Mouse (Mus musculus) MEL (cell line): ENCODE data around the gene Cnpy3. TPM values are rescaled to one million over a fixed set of nuclear protein-coding genes. Genes with fewer than 3 reads are reported as not detected.

Experiments used
- DNase-seq: peaks from one replicate; pipeline ENCODE4 v3.0.0; 2011; ENCODE audit warnings: low read depth, low spot score
- H3K27ac ChIP-seq: 2 replicates; pipeline ENCODE4 v1.5.1; 2012; ENCODE audit warnings: low read depth, mild to moderate bottlenecking, control low read depth, low read length, moderate library complexity; ENCODE audit not compliant: control insufficient read depth
- H3K27me3 ChIP-seq, 2 experiments: fragments of 150-350 bp in 1 of 2; sonication (generic) in 1 of 2; 2 replicates each; pipeline ENCODE4 v1.6.1; 2012; ENCODE audit warnings: low read length in 2 of 2, mild to moderate bottlenecking in 2 of 2, improper control_type of control experiment in 1 of 2, moderate library complexity in 1 of 2; ENCODE audit not compliant: insufficient read depth in 2 of 2, control insufficient read depth in 1 of 2
- H3K36me3 ChIP-seq, 2 experiments: 2 replicates each; pipeline ENCODE4 v1.6.1; 2012 to 2014; ENCODE audit warnings: low read length in 2 of 2, improper control_type of control experiment in 1 of 2, inconsistent platforms in 1 of 2, mild to moderate bottlenecking in 1 of 2; ENCODE audit not compliant: insufficient read depth in 2 of 2, control insufficient read depth in 1 of 2
- H3K4me1 ChIP-seq, 2 experiments: fragments of 150-350 bp in 1 of 2; sonication (generic) in 1 of 2; 2 replicates each; pipeline ENCODE4 v1.6.1; 2012; ENCODE audit warnings: low read length in 2 of 2, improper control_type of control experiment in 1 of 2, mild to moderate bottlenecking in 1 of 2; ENCODE audit not compliant: insufficient read depth in 2 of 2, control insufficient read depth in 1 of 2
- H3K4me3 ChIP-seq, 2 experiments: fragments of 150-350 bp in 1 of 2; sonication (generic) in 1 of 2; 2 replicates each; pipeline ENCODE4 v1.5.1; 2012; ENCODE audit warnings: low read depth in 2 of 2, low read length in 2 of 2, mild to moderate bottlenecking in 2 of 2, moderate library complexity in 2 of 2, control low read depth in 1 of 2, improper control_type of control experiment in 1 of 2; ENCODE audit not compliant: control insufficient read depth in 1 of 2, insufficient read depth in 1 of 2
- H3K79me2 ChIP-seq: 2 replicates; pipeline ENCODE4 v1.6.1; 2012; ENCODE audit warnings: mild to moderate bottlenecking, low read length, moderate library complexity; ENCODE audit not compliant: control insufficient read depth, poor library complexity, insufficient read depth
- H3K9ac ChIP-seq: 2 replicates; pipeline ENCODE4 v1.6.1; 2012; ENCODE audit warnings: low read depth, mild to moderate bottlenecking, control low read depth, low read length, moderate library complexity; ENCODE audit not compliant: control insufficient read depth, poor library complexity, severe bottlenecking
- H3K9me3 ChIP-seq: fragments of 150-350 bp; sonication (generic); replicated peaks from 2 replicates; pipeline ENCODE4 v1.6.1; 2012; ENCODE audit warnings: mild to moderate bottlenecking, low read length, improper control_type of control experiment, moderate library complexity; ENCODE audit not compliant: insufficient read depth
- CHD2 ChIP-seq: IDR thresholded peaks from 2 replicates; pipeline ENCODE4 v1.6.1; 2011; ENCODE audit warnings: low read length, improper control_type of control experiment
- E2F4 ChIP-seq: IDR thresholded peaks from 2 replicates; pipeline ENCODE4 v1.6.1; 2011; ENCODE audit warnings: low read depth, low read length, improper control_type of control experiment, borderline replicate concordance
- ETS1 ChIP-seq: IDR thresholded peaks from 2 replicates; pipeline ENCODE4 v1.6.1; 2012; ENCODE audit warnings: low read depth, mild to moderate bottlenecking, inconsistent platforms, low read length, improper control_type of control experiment, moderate library complexity
- GATA1 ChIP-seq: IDR thresholded peaks from 2 replicates; pipeline ENCODE4 v1.6.1; 2011; ENCODE audit warnings: low read depth, low read length, improper control_type of control experiment
- HCFC1 ChIP-seq: IDR thresholded peaks from 2 replicates; pipeline ENCODE4 v1.6.1; 2012; ENCODE audit warnings: low read depth, mild to moderate bottlenecking, inconsistent platforms, low read length, improper control_type of control experiment, moderate library complexity
- KAT2A ChIP-seq: conservative IDR thresholded peaks from 2 replicates; pipeline ENCODE4 v1.6.1; 2012; ENCODE audit warnings: low read depth, low read length, improper control_type of control experiment, inconsistent platforms
- MAX ChIP-seq: IDR thresholded peaks from 2 replicates; pipeline ENCODE4 v1.6.1; 2011; ENCODE audit warnings: low read length, improper control_type of control experiment
- MAZ ChIP-seq: IDR thresholded peaks from 2 replicates; pipeline ENCODE4 v1.6.1; 2012; ENCODE audit warnings: low read depth, mild to moderate bottlenecking, inconsistent platforms, low read length, improper control_type of control experiment
- MEF2A ChIP-seq: IDR thresholded peaks from 2 replicates; pipeline ENCODE4 v1.6.1; 2014; ENCODE audit warnings: low read depth, mild to moderate bottlenecking, inconsistent platforms, low read length, improper control_type of control experiment; ENCODE audit not compliant: poor library complexity, insufficient replicate concordance, severe bottlenecking; ENCODE audit errors: extremely low read depth
- MXI1 ChIP-seq: IDR thresholded peaks from 2 replicates; pipeline ENCODE4 v1.6.1; 2011; ENCODE audit warnings: mild to moderate bottlenecking, low read depth, low read length, improper control_type of control experiment
- MYB ChIP-seq: IDR thresholded peaks from 2 replicates; pipeline ENCODE4 v1.6.1; 2011; ENCODE audit warnings: mild to moderate bottlenecking, low read depth, low read length, improper control_type of control experiment
- NELFE ChIP-seq: IDR thresholded peaks from 2 replicates; pipeline ENCODE4 v1.6.1; 2011; ENCODE audit warnings: low read depth, low read length, improper control_type of control experiment
- NRF1 ChIP-seq: IDR thresholded peaks from 2 replicates; pipeline ENCODE4 v1.6.1; 2014; ENCODE audit warnings: low read depth, mild to moderate bottlenecking, inconsistent platforms, low read length, improper control_type of control experiment, moderate library complexity; ENCODE audit not compliant: poor library complexity, insufficient read depth, severe bottlenecking
- POLR2A ChIP-seq, 2 experiments: IDR thresholded peaks; 2 replicates each; pipeline ENCODE4 v1.6.1; 2011 to 2012; ENCODE audit warnings: low read length in 2 of 2, mild to moderate bottlenecking in 2 of 2, control low read depth in 1 of 2, improper control_type of control experiment in 1 of 2, low read depth in 1 of 2, moderate library complexity in 1 of 2; ENCODE audit not compliant: control insufficient read depth in 1 of 2, insufficient read depth in 1 of 2, poor library complexity in 1 of 2
- POLR2AphosphoS2 ChIP-seq: IDR thresholded peaks from 2 replicates; pipeline ENCODE4 v1.6.1; 2011; ENCODE audit warnings: low read length, improper control_type of control experiment
- SIN3A ChIP-seq: IDR thresholded peaks from 2 replicates; pipeline ENCODE4 v1.6.1; 2012; ENCODE audit warnings: low read length, improper control_type of control experiment, inconsistent platforms
- TBP ChIP-seq: IDR thresholded peaks from 2 replicates; pipeline ENCODE4 v1.8.0; 2011; ENCODE audit warnings: low read depth, low read length, improper control_type of control experiment
- TCF12 ChIP-seq: IDR thresholded peaks from 2 replicates; pipeline ENCODE4 v1.6.1; 2014; ENCODE audit warnings: low read depth, mild to moderate bottlenecking, inconsistent platforms, low read length, improper control_type of control experiment, moderate library complexity
- ZMIZ1 ChIP-seq: IDR thresholded peaks from 2 replicates; pipeline ENCODE4 v1.6.1; 2012; ENCODE audit warnings: low read depth, mild to moderate bottlenecking, inconsistent platforms, low read length, improper control_type of control experiment, moderate library complexity
- polyA plus RNA-seq, 2 experiments: library from polyadenylated mRNA; stranded (reverse) in 1 of 2; unstranded in 1 of 2; fragments of >175 nt in 1 of 2; fragments of >200 nt in 1 of 2; gene quantifications; 2 replicates each; pipeline versions ENCODE4 v1.2.1 to v1.2.4; 2012; ENCODE audit warnings: low replicate concordance in 2 of 2, low read depth in 1 of 2; ENCODE audit not compliant: insufficient read length in 2 of 2, insufficient read depth in 1 of 2, missing spikeins in 1 of 2
- total RNA-seq: library from RNA; depleted of rRNA; stranded (reverse); fragments of 300-350 nt; gene quantifications from 2 replicates; pipeline ENCODE4 v1.2.3, GENCODE M21; 2012

The Cnpy3 gene
- total and polyA plus RNA-seq, 3 experiments: 61.4 to 90.2 TPM; not detected in 1

DNA sequence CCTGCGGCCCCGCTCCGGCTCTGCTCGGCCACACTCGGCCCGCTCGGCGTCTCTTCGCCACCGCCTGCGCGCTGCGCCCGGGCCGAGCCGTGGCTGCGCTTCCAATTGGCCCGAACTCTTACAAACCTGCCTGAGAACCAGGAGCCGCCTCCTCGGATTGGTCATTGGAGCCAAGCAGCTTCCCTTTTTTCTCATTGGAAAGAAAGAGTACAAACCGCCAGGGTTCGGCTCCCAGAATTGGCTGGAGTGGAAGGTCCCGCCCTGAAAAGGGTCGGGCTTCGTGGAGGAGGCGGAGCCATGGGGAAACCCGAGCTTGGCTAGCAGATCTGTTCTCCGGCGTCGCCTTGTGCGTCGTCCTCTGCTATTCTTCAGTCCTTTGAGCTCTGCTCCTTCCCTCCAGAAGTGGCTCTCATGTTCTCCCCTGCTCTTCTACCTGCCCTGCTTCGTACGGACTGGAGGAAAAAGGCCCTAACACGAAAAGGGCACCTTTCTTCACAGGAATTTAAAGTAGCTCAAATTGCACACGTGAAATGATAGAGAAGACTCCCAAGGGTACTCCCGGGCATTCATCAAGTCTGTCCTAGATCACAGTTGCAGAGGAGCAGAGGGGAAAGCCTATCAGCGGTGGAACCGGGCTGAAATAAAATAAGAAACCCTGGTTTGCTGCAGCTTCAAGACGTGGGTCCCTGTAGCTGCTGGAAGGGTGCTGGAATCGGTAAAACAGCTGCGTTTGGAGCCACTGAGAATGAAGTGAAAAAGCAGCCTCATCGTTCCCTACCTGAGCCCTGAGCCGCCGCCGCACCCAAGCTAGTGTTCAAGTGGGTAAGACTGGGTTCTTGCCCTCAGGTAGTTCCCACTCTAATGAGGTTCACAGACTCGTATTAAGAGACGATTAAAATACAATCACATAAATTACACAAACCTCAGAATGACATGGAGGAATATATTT, 46.9 kb downstream of the Cnpy3 start, which contains the start of gene Ppp2r5d:
Gene Ppp2r5d (minus strand): TSS at position 225 of the 949 bp plus-strand sequence.
- Histone ChIP-seq H3K4me1 (peaks cover 3 to 21% of the 10 kb centered on the region in 2 experiments), H3K9ac (peak within 1 kb of the TSS; percentile 89), H3K27ac (peak within 1 kb of the TSS; percentile 64), H3K27me3 (no peaks in the 10 kb centered on the region), H3K79me2 (peaks cover 23% of the 10 kb centered on the region), H3K4me3 (peak within 1 kb of the TSS; percentile 82 to 83), H3K36me3 (peaks cover 0 to 9% of the 10 kb centered on the region in 2 experiments; a peak in 2 of 4 replicates), H3K9me3 (no peaks in the 10 kb centered on the region)
- TF ChIP-seq POLR2AphosphoS2 (peak; percentile 81; the same call in 1 of the 2 replicates), ZMIZ1 (peak; percentile 95), NELFE (peak; percentile 91), POLR2A (IDR thresholded peaks at IDR 0.05; ENCODE audit: control insufficient read depth in 1 of 2, insufficient read depth in 1 of 2, low read depth in 1 of 2, low read length in 2 of 2, poor library complexity in 1 of 2) (peak; percentile 67 to 98; a peak in 3 of 4 replicates), TBP (peak; percentile 93), TCF12 (peak; percentile 58; the same call in 1 of the 2 replicates), MAZ (no peak), ETS1 (peak; percentile 17; the same call in 1 of the 2 replicates), SIN3A (peak; percentile 74), GATA1 (no peak), HCFC1 (peak; percentile 53; the same call in 1 of the 2 replicates), MAX (peak; percentile 71; the same call in 1 of the 2 replicates), E2F4 (no peak), KAT2A (no peak), MXI1 (peak; percentile 71; the same call in 1 of the 2 replicates), MYB (no peak), NRF1 (peak; percentile 61), CHD2 (no peak; the same call in 1 of the 2 replicates), MEF2A (no peak)
- peak; percentile 99 for DNase-seq
